Mouse (Mus musculus) heart, embryonic 10.5 days (tissue): ENCODE measurements around the gene Sf3b5. TPM values are rescaled to one million over a fixed set of nuclear protein-coding genes. Genes with fewer than 3 reads are reported as not detected.

Experiments
- DNase-seq: peaks from one replicate; pipeline ENCODE4 v3.0.0-alpha.2; 2017; ENCODE audit warnings: low spot score
- H3K27ac ChIP-seq: fragments of 300-500 bp; sonication (generic); 2 replicates; pipeline ENCODE4 v1.5.1; 2016; ENCODE audit warnings: mild to moderate bottlenecking
- H3K27me3 ChIP-seq: fragments of 300-500 bp; sonication (generic); 2 replicates; pipeline ENCODE4 v1.6.1; 2016; ENCODE audit warnings: mild to moderate bottlenecking; ENCODE audit not compliant: poor library complexity, insufficient read depth, severe bottlenecking
- H3K36me3 ChIP-seq: fragments of 300-500 bp; sonication (generic); 2 replicates; pipeline ENCODE4 v1.6.1; 2016; ENCODE audit warnings: mild to moderate bottlenecking, moderate library complexity
- H3K4me1 ChIP-seq: fragments of 300-500 bp; sonication (generic); 2 replicates; pipeline ENCODE4 v1.6.1; 2016; ENCODE audit warnings: mild to moderate bottlenecking
- H3K4me3 ChIP-seq: fragments of 300-500 bp; sonication (generic); 2 replicates; pipeline ENCODE4 v1.5.1; 2016; ENCODE audit warnings: mild to moderate bottlenecking, moderate library complexity
- H3K9me3 ChIP-seq: fragments of 300-500 bp; sonication (generic); 2 replicates; pipeline ENCODE4 v1.6.1; 2016; ENCODE audit warnings: mild to moderate bottlenecking, moderate library complexity
- WGBS: fragments of 180-500 bp; shearing (Covaris S2); methylation state at CpG from one replicate; pipeline ENCODE4 v1.1.7; 2016; 5-methylcytosine and 5-hydroxymethylcytosine counted together
- polyA plus RNA-seq: library from polyadenylated mRNA; unstranded; fragments of >200 nt; fragmentation: Nextera tagmentation; extraction: Ambion mirVana; gene quantifications from 2 replicates; pipeline ENCODE4 v1.2.1, GENCODE M21; 2016

The Sf3b5 gene
- polyA plus RNA-seq, 1 experiment from 2014 or later: 42.9 TPM

DNA sequence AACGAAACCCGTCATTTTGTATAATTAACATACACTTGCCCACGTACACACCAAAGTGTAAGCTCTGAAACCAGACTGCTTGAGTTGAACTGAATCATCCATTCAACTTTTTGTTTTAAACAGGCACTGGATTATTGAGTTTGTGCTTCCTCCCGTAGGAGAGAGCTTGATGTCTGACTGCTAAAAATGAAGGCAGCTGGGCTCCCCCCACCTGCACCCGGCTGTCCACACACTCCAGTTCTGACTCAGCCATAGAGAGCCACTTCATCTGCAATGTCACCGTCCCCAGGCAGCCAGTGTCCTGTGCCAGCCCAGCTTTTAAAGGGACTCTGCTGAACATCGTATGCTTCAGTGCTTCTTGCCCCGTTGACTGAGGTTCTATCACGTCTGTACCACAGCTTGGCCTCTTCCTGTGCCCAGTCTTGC lies 27.3 kb upstream of the Sf3b5 start:
- no peak for DNase-seq
- no peaks in the 10 kb centered on the region for H3K9me3 ChIP-seq
- 71% methylated on average over 9 of the region's 9 CpGs for WGBS

GRCm38 (mm10) chr10:12981071-12981470 lies 24.1 kb upstream of the Sf3b5 start:
- Histone ChIP-seq H3K9me3 (no peaks in the 10 kb centered on the region), H3K27ac (no peak overlapping the region), H3K4me1 (peaks cover 11% of the 10 kb centered on the region; the same call in 1 of the 2 replicates), H3K27me3 (no peaks in the 10 kb centered on the region), H3K4me3 (no peak overlapping the region), H3K36me3 (no peaks in the 10 kb centered on the region)
- 65% methylated on average over 7 of the region's 7 CpGs for WGBS
- DNase-seq: no peak

More for the DNA sequence above, 27.3 kb upstream of the Sf3b5 start:
- H3K36me3 ChIP-seq: no peaks in the 10 kb centered on the region
- peaks cover 3% of the 10 kb centered on the region; the same call in 1 of the 2 replicates for H3K4me1 ChIP-seq
- no peaks in the 10 kb centered on the region for H3K27me3 ChIP-seq
- no peak overlapping the region for H3K4me3 ChIP-seq
- no peak overlapping the region for H3K27ac ChIP-seq

DNA sequence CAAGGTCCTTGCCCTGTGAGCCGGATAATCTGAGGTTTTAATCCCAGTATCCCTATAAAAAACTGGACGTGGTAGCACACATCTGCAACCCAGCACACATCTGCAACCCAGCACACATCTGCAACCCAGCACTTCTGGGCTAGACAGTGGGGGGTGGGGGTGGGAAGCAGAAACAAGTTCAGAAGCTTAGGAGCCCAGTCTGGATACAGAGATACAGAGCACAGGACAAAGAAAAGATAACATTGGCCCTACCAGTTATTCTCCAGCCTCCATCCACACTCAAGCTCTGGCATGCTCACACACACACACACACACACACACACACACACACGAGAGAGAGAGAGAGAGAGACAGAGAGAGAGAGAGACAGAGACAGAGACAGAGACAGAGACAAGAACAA lies 21.6 kb upstream of the Sf3b5 start:
- Histone ChIP-seq H3K9me3 (no peaks in the 10 kb centered on the region), H3K36me3 (no peaks in the 10 kb centered on the region), H3K4me1 (peaks cover 27% of the 10 kb centered on the region), H3K4me3 (no peak overlapping the region), H3K27me3 (no peaks in the 10 kb centered on the region), H3K27ac (no peak overlapping the region; the same call in 1 of the 2 replicates)
- WGBS: 60% methylated on average over 3 of the region's 3 CpGs
- DNase-seq: no peak

DNA sequence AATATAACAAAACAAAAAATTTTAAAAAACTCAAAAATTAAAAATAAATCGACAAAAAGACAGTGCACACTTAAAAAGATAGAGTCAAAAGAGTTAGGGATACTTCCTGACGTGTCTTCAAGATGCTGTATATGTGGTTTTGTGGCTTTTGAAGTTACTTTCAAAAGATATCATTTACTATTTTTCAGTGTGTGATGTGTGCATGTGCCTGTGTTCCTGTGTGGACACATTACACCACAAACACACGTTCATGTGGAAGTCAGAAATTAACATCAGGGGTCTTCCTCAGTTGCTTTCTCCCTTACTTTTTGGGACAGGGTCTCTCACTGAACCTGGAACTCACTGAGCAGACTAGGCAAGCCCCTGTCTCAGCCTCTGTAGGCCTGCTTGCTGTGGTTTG lies 20.1 kb upstream of the Sf3b5 start:
- 0 out of 2 replicates have a peak overlapping the region, but pooled peaks have one; percentile 47 for H3K27ac ChIP-seq
- no peaks in the 10 kb centered on the region for H3K36me3 ChIP-seq
- no peaks in the 10 kb centered on the region for H3K9me3 ChIP-seq
- DNase-seq: no peak
- H3K27me3 ChIP-seq: no peaks in the 10 kb centered on the region
- peaks cover 28% of the 10 kb centered on the region for H3K4me1 ChIP-seq
- no peak overlapping the region for H3K4me3 ChIP-seq
- WGBS: 84% methylated on average over 3 of the region's 3 CpGs

DNA sequence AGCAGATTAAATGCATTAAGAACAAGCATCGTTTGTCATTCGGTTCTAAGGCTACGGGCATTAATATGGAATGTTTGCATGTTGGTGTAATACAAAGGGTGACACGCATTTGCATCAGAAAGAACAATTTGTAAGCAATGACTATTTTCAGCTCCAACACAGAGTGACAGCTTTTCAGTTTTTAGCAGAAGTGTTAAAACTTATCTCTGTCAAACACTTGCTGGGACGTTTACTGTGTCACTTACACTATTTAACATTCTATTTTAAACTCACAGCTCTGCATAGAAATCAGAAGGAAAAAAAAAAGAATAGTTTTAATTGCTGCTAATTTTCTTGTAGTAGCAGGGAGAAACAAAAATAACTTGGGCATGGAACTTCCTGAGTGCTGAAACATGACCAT lies 18.7 kb upstream of the Sf3b5 start:
- Histone ChIP-seq H3K27me3 (no peaks in the 10 kb centered on the region), H3K4me3 (no peak overlapping the region), H3K36me3 (no peaks in the 10 kb centered on the region), H3K27ac (peak overlapping the region; percentile 82), H3K9me3 (no peaks in the 10 kb centered on the region), H3K4me1 (peaks cover 27% of the 10 kb centered on the region)
- 66% methylated on average over 5 of the region's 5 CpGs for WGBS
- DNase-seq: no peak

DNA sequence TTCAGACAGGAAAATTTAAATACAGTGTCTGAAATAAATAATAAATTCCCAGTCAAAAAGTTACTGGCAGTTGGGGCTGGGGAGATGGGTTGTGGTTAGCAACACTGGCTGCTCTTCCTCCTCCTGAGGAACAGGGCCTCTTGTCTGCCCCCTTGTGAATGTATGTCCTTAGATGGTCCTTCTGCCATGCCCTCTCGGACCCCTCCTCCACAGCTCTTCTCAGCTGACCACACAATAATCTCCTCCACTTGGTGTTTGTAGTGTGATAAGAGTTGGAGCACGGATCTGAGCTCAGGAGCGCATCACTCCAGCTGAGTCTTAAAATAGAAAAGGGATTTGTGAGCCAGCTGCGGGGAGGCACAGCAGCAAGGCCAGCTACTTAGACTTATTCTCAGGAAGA lies 18.2 kb upstream of the Sf3b5 start:
- H3K4me1 ChIP-seq: peaks cover 25% of the 10 kb centered on the region
- WGBS: 6% methylated on average over 4 of the region's 4 CpGs
- H3K27me3 ChIP-seq: no peaks in the 10 kb centered on the region
- no peaks in the 10 kb centered on the region for H3K36me3 ChIP-seq
- H3K9me3 ChIP-seq: no peaks in the 10 kb centered on the region
- H3K4me3 ChIP-seq: no peak overlapping the region
- peak; percentile 92 for DNase-seq
- H3K27ac ChIP-seq: peak overlapping the region; percentile 82

DNA sequence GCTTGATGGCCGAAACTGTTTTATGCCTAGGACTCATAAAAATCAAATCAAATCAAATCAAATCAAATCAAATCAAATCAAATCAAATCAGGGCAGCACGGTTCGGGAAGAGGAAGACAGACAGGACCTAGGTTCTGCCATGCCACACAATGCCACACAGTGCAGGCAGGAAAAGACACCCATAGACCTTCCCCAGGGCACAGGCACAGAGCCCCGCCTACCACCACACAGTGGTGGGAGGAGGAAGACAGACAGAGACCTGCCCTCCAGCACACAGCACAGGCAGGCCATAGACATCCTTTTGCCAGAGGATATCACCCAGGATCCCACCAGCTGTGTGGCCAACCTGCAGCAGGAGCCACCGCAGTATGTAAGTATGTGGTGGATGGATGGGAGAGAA lies 13.2 kb upstream of the Sf3b5 start:
- Histone ChIP-seq H3K36me3 (no peaks in the 10 kb centered on the region), H3K9me3 (no peaks in the 10 kb centered on the region), H3K4me1 (peaks cover 15% of the 10 kb centered on the region), H3K27ac (0 out of 2 replicates have a peak overlapping the region, but pooled peaks have one; percentile 29), H3K4me3 (no peak overlapping the region), H3K27me3 (no peaks in the 10 kb centered on the region)
- DNase-seq: no peak
- WGBS: 80% methylated on average over 5 of the region's 5 CpGs

DNA sequence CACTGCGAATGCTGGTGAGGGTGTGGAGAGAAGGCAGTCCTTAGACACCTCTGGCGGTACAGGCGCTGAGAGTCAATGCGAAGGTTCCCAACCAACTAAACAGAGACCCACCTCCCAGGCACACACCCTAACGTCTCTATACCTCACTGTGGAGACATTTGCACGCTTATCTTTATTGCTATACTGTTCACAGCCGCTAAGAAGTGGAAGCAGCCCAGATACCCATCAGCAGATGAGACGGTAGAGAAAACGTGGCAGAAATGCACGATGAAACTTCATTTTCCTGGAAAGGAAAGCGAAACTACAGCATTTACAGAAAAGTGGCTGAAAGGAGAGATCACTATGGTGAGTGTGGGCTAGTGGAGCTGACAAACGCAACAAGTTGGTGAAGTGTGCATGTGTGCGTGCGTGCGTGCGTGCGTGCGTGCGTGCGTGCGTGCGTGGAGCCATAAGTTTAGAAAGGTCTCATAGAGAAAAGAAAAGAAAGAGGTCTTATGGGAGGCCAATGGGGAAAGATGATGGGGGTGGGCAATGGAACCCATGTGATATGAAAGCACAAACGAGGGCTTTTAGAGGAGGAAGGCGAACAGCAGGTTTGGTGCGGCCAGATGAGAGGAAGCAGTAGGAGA lies 11.6 kb upstream of the Sf3b5 start:
- Histone ChIP-seq H3K36me3 (no peaks in the 10 kb centered on the region), H3K27ac (no peak overlapping the region), H3K27me3 (no peaks in the 10 kb centered on the region), H3K4me1 (peaks cover 1% of the 10 kb centered on the region; the same call in 1 of the 2 replicates), H3K4me3 (no peak overlapping the region), H3K9me3 (no peaks in the 10 kb centered on the region)
- no peak for DNase-seq
- WGBS: 86% methylated on average over 25 of the region's 25 CpGs

DNA sequence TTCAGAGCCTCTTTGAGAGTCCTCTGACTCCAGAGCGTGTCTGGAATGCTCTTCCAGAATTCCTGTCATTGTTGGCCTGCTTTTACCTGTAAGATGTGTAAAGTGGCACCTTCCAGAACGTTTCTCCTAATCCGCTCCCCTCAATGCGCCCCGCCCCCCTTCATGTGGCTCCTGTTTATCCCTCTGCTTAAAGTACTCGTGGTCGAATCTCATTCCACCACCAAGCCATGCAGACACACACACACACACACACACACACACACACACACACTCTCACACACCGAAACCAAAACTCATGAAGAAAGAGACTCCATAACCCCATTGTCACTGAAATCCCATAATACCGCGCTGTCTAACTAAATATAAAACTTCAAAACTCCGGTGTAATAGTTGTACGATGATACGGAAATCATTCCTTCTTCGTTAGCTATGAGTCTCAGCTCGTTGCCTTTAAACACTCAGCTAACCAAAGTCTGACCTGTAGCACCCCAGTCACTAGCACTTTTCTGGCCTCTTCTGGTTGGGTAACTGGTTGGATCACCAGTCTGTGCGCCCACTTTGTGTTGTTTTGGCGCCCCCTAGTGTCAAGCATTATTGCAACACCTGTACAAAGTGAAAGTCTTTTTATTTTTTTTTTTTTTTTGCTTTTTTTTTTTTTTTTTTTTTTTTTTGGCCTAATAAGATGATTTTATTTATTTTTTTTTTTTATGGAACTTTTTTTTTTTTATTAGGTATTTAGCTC lies 8.2 kb upstream of the Sf3b5 start:
- no peaks in the 10 kb centered on the region for H3K36me3 ChIP-seq
- H3K27me3 ChIP-seq: no peaks in the 10 kb centered on the region
- peak overlapping the region; percentile 17; the same call in 1 of the 2 replicates for H3K27ac ChIP-seq
- WGBS: 41% methylated on average over 17 of the region's 17 CpGs
- no peaks in the 10 kb centered on the region for H3K9me3 ChIP-seq
- peak; percentile 89 for DNase-seq
- no peaks in the 10 kb centered on the region; the same call in 1 of the 2 replicates for H3K4me1 ChIP-seq
- H3K4me3 ChIP-seq: no peak overlapping the region

- Histone ChIP-seq H3K36me3 (peaks cover 12% of the 10 kb centered on the region; the same call in 1 of the 2 replicates), H3K4me1 (peaks cover 12% of the 10 kb centered on the region), H3K27ac (peak overlapping the region; percentile 88), H3K9me3 (no peaks in the 10 kb centered on the region), H3K27me3 (no peaks in the 10 kb centered on the region), H3K4me3 (peak overlapping the region; percentile 85)
- WGBS: 3% methylated on average over 52 of the region's 52 CpGs
- peak; percentile 99 for DNase-seq
Measured at GRCm38 (mm10) chr10:13007876-13008736, 3.0 kb downstream of the Sf3b5 start.

DNA sequence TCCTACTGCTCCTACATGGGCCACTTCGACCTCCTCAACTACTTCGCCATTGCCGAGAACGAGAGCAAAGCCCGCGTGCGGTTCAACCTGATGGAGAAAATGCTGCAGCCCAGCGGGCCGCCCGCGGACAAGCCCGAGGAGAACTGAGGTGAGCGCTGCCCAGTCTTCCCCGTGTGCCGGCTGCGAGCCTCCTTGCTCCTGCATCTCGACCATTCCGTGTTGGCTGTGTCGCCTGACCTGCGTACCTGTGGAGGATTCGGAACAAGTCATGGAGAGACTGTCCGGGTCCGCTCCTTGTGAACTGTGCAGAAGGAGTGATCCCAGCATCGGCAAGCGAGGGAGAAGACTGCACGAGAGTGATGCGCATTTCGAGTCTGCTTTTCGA lies 3.6 kb downstream of the Sf3b5 start:
- DNase-seq: no peak
- Histone ChIP-seq H3K4me3 (peak overlapping the region; percentile 85), H3K27ac (peak overlapping the region; percentile 88), H3K9me3 (no peaks in the 10 kb centered on the region), H3K27me3 (no peaks in the 10 kb centered on the region), H3K36me3 (peaks cover 12% of the 10 kb centered on the region; the same call in 1 of the 2 replicates), H3K4me1 (peaks cover 12% of the 10 kb centered on the region)
- 2% methylated on average over 29 of the region's 29 CpGs for whole genome bisulfite sequencing

- no peak for DNase-seq
- 75% methylated on average over 7 of the region's 7 CpGs for WGBS
Measured at GRCm38 (mm10) chr10:13014026-13014425, 8.9 kb downstream of the Sf3b5 start.

More at GRCm38 (mm10) chr10:13014026-13014425, 8.9 kb downstream of the Sf3b5 start:
- Histone ChIP-seq H3K27me3 (no peaks in the 10 kb centered on the region), H3K36me3 (peaks cover 12% of the 10 kb centered on the region; the same call in 1 of the 2 replicates), H3K9me3 (no peaks in the 10 kb centered on the region), H3K4me3 (no peak overlapping the region), H3K4me1 (peaks cover 16% of the 10 kb centered on the region), H3K27ac (no peak overlapping the region)
